Mouse (Mus musculus): ENCODE measurements at regions not wholly inside any gene's neighbourhood (a gene's known extent, or its start where the extent isn't known, plus 50 kb on each side); places are given as distances from the start of the nearest gene placed in this dataset.

DNA sequence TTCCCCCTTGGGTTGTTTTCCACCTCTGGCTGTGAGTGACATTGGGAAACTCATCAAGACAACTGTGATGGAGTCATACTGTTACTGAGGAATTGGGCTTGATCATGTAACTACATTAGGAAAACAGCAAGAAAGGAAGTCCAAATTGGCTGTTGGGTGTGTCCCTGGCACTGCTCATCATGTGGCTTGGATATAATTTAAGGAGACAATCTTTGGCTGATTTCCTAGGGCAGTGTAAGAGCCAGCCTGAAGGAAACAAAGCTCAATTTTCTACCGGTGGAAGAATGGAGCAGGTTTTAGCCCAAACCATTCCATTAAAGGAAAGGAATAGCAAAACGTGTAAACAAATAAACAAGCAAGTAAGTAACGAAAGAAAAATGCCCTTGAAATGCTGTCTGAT, 310.4 kb downstream of the Gm10295 start:
- no peak for DNase-seq

DNA sequence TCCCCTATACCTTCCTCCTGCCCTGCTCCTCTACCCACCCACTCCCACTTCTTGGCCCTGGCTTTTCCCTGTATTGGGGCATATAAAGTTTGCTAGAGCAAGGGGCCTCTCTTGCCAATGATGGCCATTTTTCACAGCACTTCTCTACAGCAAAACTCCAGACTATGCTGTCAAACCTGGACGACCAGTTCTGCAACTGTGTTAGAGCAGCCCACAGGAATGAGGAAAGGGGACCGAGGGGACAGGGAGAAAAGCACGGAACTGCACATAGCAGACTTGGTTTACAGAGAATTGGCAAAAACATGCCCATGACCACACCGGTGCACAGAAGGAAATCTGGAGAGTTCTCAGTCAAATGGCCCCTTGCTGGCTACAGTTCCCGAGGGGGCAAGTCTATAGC, 312.7 kb downstream of the Gm10295 start:
- no peak for DNase-seq

DNA sequence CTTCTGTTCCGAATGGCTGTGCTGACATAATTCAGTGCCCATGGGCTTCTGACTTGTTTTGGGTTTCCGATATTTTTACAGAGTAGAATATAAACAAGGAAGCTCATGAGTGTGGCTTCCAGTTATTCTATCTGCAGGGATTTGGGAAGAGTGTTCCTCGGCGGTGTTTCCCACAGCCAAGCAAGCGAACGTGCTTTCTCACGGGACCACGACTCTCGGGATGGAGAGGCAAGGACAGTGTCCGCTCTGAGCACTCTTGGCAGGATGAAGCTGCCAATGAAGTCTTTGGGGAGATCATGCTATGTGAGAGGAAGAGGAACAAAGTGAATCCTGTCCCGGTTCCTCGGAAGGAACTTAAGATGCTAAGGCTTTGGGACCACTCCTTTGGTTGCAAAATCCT, 318.2 kb downstream of the Gm10295 start:
- DNase-seq = no peak

DNA sequence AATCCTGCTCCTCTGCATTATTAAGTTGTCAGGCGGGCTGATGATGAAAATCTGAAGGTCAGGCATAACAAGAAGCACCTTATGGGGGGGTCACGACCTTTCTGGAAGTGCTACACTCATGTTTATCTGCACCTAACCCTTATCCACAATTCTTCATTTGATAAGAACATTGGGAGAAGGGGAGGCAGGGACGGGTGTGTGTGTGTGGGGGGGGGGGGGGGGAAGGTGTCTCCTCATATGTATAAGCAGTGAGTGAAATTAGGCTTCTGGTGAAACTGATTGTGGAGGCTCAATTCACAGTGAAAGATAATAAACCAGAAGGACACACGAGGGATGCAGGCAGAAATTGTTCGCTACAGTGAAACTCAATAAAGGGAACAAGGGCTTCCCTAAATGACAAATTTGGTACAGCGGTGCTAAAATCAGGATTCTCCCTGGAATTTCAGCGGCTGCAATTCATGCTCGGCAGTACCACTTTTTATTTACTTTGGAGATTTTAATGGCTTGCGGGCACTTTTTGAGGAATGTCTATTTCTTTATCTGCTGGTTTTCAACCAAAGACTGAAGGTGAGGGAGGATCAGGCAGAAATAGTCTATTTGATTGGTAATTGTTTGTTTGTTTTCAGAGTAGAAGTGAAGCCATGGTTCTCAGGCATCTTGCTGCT, 327.2 kb downstream of the Gm10295 start:
- DNase-seq = no peak

DNA sequence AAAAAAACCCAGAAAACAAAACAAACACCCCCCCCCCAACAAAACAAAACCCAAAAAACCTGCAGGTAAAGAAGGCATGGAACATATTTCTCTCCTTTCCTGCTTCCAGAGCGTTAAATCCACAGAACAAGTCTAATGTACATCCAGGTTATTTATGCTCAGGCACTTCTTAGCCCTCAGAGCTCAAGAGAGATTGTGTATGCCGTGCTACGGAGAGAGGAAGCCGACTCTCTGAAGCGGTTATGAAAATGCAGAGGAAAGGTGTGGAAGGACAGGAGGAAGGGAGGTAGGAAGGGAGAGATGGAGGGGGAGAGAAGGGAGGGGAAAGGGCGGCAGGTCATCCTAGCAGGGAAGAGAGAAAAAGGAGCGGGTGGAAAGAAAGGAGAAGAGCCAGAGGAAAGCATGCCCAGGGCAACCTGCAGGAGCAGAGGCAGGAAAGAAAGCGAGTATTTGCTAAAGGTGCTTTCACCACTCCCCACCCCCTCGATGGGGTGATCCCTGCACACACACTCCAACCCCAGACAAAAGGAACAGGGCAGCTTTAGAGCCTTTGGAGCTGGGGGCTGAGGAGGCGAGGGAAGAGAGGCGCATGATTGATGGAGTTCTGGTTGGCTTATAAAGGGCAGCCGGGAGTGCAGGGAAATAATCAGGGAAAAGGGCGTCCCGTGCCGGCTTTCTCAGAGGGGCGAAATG, 327.9 kb downstream of the Gm10295 start:
- no peak for DNase-seq

Measured in kidney, adult 9 months (tissue).